Mouse (Mus musculus): Measurements from ENCODE around the gene Acan.

DNA sequence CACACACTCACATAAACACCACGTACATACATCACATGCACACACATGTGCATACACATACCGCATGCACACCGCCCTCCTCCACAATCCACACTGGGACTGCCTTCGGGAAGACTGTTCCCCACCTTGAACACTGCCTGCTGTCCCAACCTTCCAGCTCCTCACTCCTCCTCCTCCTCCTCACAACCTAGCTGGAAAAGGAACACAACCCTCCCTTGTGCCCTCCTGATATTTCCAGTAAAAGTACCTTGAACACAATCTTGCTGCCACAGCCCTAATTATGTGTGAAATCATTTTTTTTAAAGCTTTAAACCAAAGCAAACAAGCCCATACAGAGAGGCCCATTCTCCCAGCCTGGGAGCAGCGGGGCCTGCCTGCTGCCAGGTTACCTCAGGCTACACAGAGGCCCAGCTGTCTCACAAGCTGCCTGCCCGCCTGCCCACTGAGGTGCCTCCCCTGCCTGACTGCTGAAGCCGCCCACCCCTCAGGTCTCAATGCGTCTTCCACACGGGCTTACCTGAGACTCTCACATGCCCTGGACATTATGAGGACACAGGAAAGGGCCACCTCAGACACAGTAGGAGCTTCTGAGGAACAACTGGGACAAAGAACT lies 31.9 kb upstream of the Acan start:
- TF ChIP-seq CTCF (IDR thresholded peaks at IDR 0.05; ENCODE audit: low read depth) (no peak), EP300 (IDR thresholded peaks at IDR 0.05; ENCODE audit: low read depth) (no peak)

Data from heart, postnatal 0 days (tissue).